Mouse (Mus musculus) hindbrain, postnatal 0 days (tissue): Measurements from ENCODE around the gene Mta3. TPM values are rescaled to one million over a fixed set of nuclear protein-coding genes. Genes with fewer than 3 reads are reported as not detected.

Experiments
- ATAC-seq: fragments of 200-750 bp; cut with Nextera tagmentation; 2 replicates; pipeline ENCODE4 v1.8.0; 2017; ENCODE audit warnings: mild to moderate bottlenecking, moderate TSS enrichment, moderate library complexity
- DNase-seq: peaks from one replicate; pipeline ENCODE4 v3.0.0-alpha.2; 2015; ENCODE audit warnings: low spot score
- H3K27ac ChIP-seq: fragments of 300-500 bp; sonication (generic); 2 replicates; pipeline ENCODE4 v1.5.1; 2014; ENCODE audit warnings: mild to moderate bottlenecking
- H3K27me3 ChIP-seq: fragments of 300-500 bp; sonication (generic); 2 replicates; pipeline ENCODE4 v1.6.1; 2014; ENCODE audit warnings: low read length, mixed read lengths; ENCODE audit not compliant: insufficient read depth
- H3K36me3 ChIP-seq: fragments of 300-500 bp; sonication (generic); 2 replicates; pipeline ENCODE4 v1.6.1; 2014; ENCODE audit warnings: low read length, mixed read lengths; ENCODE audit not compliant: insufficient read depth
- H3K4me1 ChIP-seq: fragments of 300-500 bp; sonication (generic); 2 replicates; pipeline ENCODE4 v1.6.1; 2014; ENCODE audit warnings: antibody characterized with exemption, low read length, mixed read lengths; ENCODE audit not compliant: insufficient read depth
- H3K4me2 ChIP-seq: fragments of 300-500 bp; sonication (generic); 2 replicates; pipeline ENCODE4 v1.6.1; 2014; ENCODE audit warnings: low read depth, mild to moderate bottlenecking, low read length, moderate library complexity, mixed read lengths
- H3K4me3 ChIP-seq: fragments of 300-500 bp; sonication (generic); 2 replicates; pipeline ENCODE4 v1.5.1; 2014; ENCODE audit warnings: low read length
- H3K9ac ChIP-seq: fragments of 300-500 bp; sonication (generic); replicated peaks from 2 replicates; pipeline ENCODE4 v1.6.1; 2014; ENCODE audit warnings: mild to moderate bottlenecking, low read length, moderate library complexity, mixed read lengths
- H3K9me3 ChIP-seq: fragments of 300-500 bp; sonication (generic); 2 replicates; pipeline ENCODE4 v1.6.1; 2016; ENCODE audit warnings: low read length, mixed read lengths
- CTCF ChIP-seq: IDR thresholded peaks from 2 replicates; pipeline ENCODE4 v1.5.1; 2016; ENCODE audit warnings: antibody characterized with exemption, control low read depth, low read depth
- WGBS: fragments of 180-500 bp; shearing (Covaris S2); extraction: QIAGEN DNeasy Blood & Tissue Kit; methylation state at CpG from one replicate; pipeline ENCODE4 v1.1.7; 2014; 5-methylcytosine and 5-hydroxymethylcytosine counted together
- polyA plus RNA-seq: library from polyadenylated mRNA; unstranded; fragments of >200 nt; fragmentation: Nextera tagmentation; extraction: Ambion mirVana; gene quantifications from 2 replicates; pipeline ENCODE4 v1.2.1, GENCODE M21; 2015
- total RNA-seq: library from RNA; depleted of rRNA; stranded (reverse); fragments of >200 nt; gene quantifications from 2 replicates; pipeline ENCODE4 v1.2.3, GENCODE M21; 2014

Mta3 gene
- total and polyA plus RNA-seq, 2 experiments from 2014 or later: 31.7 to 36.8 TPM

- no peak for TF ChIP-seq CTCF
- H3K36me3 ChIP-seq: no peaks in the 10 kb centered on the region
- H3K4me1 ChIP-seq: no peaks in the 10 kb centered on the region
- no peak overlapping the region for H3K9ac ChIP-seq
- ATAC-seq: no peak
- DNase-seq: no peak
- no peaks in the 10 kb centered on the region for H3K9me3 ChIP-seq
- no peak overlapping the region for H3K4me3 ChIP-seq
- H3K27ac ChIP-seq: no peak overlapping the region
- no peak overlapping the region for H3K4me2 ChIP-seq
- H3K27me3 ChIP-seq: no peaks in the 10 kb centered on the region
- WGBS: 85% methylated on average over 4 of the region's 4 CpGs
Observed at GRCm38 (mm10) chr17:83672685-83673084, 33.3 kb upstream of the Mta3 start.

GRCm38 (mm10) chr17:83677370-83677769 lies 28.6 kb upstream of the Mta3 start:
- Histone ChIP-seq H3K27me3 (no peaks in the 10 kb centered on the region), H3K4me1 (no peaks in the 10 kb centered on the region), H3K4me2 (no peak overlapping the region), H3K4me3 (no peak overlapping the region), H3K9me3 (no peaks in the 10 kb centered on the region), H3K9ac (no peak overlapping the region), H3K27ac (no peak overlapping the region), H3K36me3 (no peaks in the 10 kb centered on the region)
- DNase-seq (no peak), ATAC-seq (no peak)
- WGBS: 74% methylated on average over 1 of the region's 1 CpGs
- TF ChIP-seq CTCF: no peak

GRCm38 (mm10) chr17:83681977-83682376 lies 24.0 kb upstream of the Mta3 start:
- Histone ChIP-seq H3K4me1 (no peaks in the 10 kb centered on the region), H3K9me3 (no peaks in the 10 kb centered on the region), H3K4me2 (no peak overlapping the region), H3K27ac (no peak overlapping the region), H3K27me3 (no peaks in the 10 kb centered on the region), H3K9ac (no peak overlapping the region), H3K4me3 (no peak overlapping the region), H3K36me3 (no peaks in the 10 kb centered on the region)
- TF ChIP-seq CTCF: no peak
- no peak for ATAC-seq
- WGBS: 40% methylated on average over 7 of the region's 7 CpGs
- no peak for DNase-seq

- H3K9ac ChIP-seq: no peak overlapping the region
- H3K4me2 ChIP-seq: no peak overlapping the region
- no peaks in the 10 kb centered on the region for H3K4me1 ChIP-seq
- no peaks in the 10 kb centered on the region for H3K9me3 ChIP-seq
- no peaks in the 10 kb centered on the region for H3K36me3 ChIP-seq
- no peak for DNase-seq
- H3K27ac ChIP-seq: no peak overlapping the region
- H3K4me3 ChIP-seq: no peak overlapping the region
- ATAC-seq: no peak
- H3K27me3 ChIP-seq: no peaks in the 10 kb centered on the region
- TF ChIP-seq CTCF: no peak
- WGBS: 88% methylated on average over 7 of the region's 7 CpGs
Observed at GRCm38 (mm10) chr17:83684475-83684874, 21.5 kb upstream of the Mta3 start.

- H3K4me2 ChIP-seq: no peak overlapping the region
- no peak for TF ChIP-seq CTCF
- WGBS: 60% methylated on average over 2 of the region's 2 CpGs
- no peaks in the 10 kb centered on the region for H3K9me3 ChIP-seq
- H3K27me3 ChIP-seq: no peaks in the 10 kb centered on the region
- no peak overlapping the region for H3K27ac ChIP-seq
- ATAC-seq: no peak
- DNase-seq: no peak
- H3K36me3 ChIP-seq: no peaks in the 10 kb centered on the region
- no peak overlapping the region for H3K9ac ChIP-seq
- no peak overlapping the region for H3K4me3 ChIP-seq
- no peaks in the 10 kb centered on the region for H3K4me1 ChIP-seq
Observed at GRCm38 (mm10) chr17:83690418-83690817, 15.5 kb upstream of the Mta3 start.

- H3K9me3 ChIP-seq: no peaks in the 10 kb centered on the region
- DNase-seq (no peak), ATAC-seq (no peak)
- H3K4me3 ChIP-seq: no peak overlapping the region
- H3K4me2 ChIP-seq: no peak overlapping the region
- TF ChIP-seq CTCF: no peak
- no peaks in the 10 kb centered on the region for H3K27me3 ChIP-seq
- H3K4me1 ChIP-seq: no peaks in the 10 kb centered on the region
- WGBS: 79% methylated on average over 4 of the region's 4 CpGs
- H3K27ac ChIP-seq: no peak overlapping the region
- no peaks in the 10 kb centered on the region for H3K36me3 ChIP-seq
- no peak overlapping the region for H3K9ac ChIP-seq
Observed at GRCm38 (mm10) chr17:83691379-83691778, 14.6 kb upstream of the Mta3 start.

- TF ChIP-seq CTCF: no peak
- no peak overlapping the region for H3K4me3 ChIP-seq
- no peaks in the 10 kb centered on the region for H3K4me1 ChIP-seq
- WGBS: 83% methylated on average over 9 of the region's 9 CpGs
- ATAC-seq (no peak), DNase-seq (no peak)
- H3K27ac ChIP-seq: no peak overlapping the region
- H3K36me3 ChIP-seq: no peaks in the 10 kb centered on the region
- H3K9me3 ChIP-seq: no peaks in the 10 kb centered on the region
- H3K27me3 ChIP-seq: no peaks in the 10 kb centered on the region
- H3K4me2 ChIP-seq: no peak overlapping the region
- H3K9ac ChIP-seq: no peak overlapping the region
Observed at GRCm38 (mm10) chr17:83693941-83694340, 12.0 kb upstream of the Mta3 start.
